Mouse (Mus musculus): ENCODE measurements around the gene Cemip2. TPM values are rescaled to one million over a fixed set of nuclear protein-coding genes. Genes with fewer than 3 reads are reported as not detected.

Cemip2 gene
- total and polyA plus RNA-seq, 3 experiments, result 2.5 to 10.9 (median 7.7) TPM

- no peak for DNase-seq (ENCODE audit: low spot score)
Observed at GRCm38 (mm10) chr19:21855421-21856128, 77.4 kb downstream of the Cemip2 start.

DNA sequence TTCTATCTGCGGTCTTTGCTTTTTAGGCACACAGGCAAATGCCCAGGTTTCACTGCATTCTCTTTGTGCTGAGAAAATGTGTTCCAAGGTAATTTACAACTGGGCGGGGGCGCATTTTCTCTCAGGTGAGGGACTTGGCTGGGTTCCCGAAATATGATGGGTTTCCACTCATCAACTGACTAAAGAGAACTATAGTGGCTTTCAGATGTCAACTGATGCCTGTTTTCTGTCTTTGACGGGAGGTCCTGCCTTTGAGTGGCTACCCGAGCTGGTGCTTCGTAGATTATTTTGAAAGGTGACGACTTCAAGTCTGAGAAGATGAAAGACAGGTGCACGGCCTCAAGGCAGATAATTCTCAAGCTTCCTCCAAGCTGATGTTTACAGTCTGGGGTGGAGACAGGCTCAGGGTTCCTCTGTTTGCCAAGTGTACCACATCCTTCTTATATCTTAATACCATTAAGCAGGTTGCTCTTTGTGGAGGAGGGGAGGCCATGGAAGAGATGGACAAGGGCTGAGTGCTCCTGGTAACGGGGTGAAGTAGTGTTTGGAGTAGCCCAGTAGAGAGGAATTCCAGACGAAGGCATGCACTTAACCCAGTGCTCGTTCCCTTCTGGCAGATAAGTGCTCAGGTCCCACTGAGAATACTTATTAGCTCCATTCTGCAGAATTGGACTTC is 80.8 kb downstream of the Cemip2 start:
- no peak overlapping the region for H3K4me3 ChIP-seq (ENCODE audit: low read depth, low read length)
- H3K9me3 ChIP-seq (replicated peaks), result no peaks in the 10 kb centered on the region
- H3K36me3 ChIP-seq (replicated peaks), result peaks cover 21% of the 10 kb centered on the region
- no peak for DNase-seq (ENCODE audit: low spot score)
- peaks cover 28% of the 10 kb centered on the region for H3K4me1 ChIP-seq (ENCODE audit: insufficient read depth, low read depth, low read length)
- H3K27me3 ChIP-seq (ENCODE audit: insufficient read depth, low read length), result no peaks in the 10 kb centered on the region
- no peak for ATAC-seq (ENCODE audit: extremely low read depth, insufficient number of reproducible peaks, low FRiP score, poor library complexity, severe bottlenecking)
- no peak for TF ChIP-seq GATA2 (IDR thresholded peaks at IDR 0.05; ENCODE audit: borderline replicate concordance, low read depth, low read length)
- no peak for TF ChIP-seq GATA1 (IDR thresholded peaks at IDR 0.05; ENCODE audit: borderline replicate concordance, low read length)
- TF ChIP-seq POLR2AphosphoS5 (IDR thresholded peaks at IDR 0.05; ENCODE audit: insufficient replicate concordance, low read depth, low read length), result no peak
- no peak for TF ChIP-seq TAL1 (conservative IDR thresholded peaks at IDR 0.05; ENCODE audit: low read depth, low read length)
- no peak for TF ChIP-seq CTCF (IDR thresholded peaks at IDR 0.05; ENCODE audit: low read depth, low read length)

More at GRCm38 (mm10) chr19:21855421-21856128, 77.4 kb downstream of the Cemip2 start:
- TF ChIP-seq GATA2 (IDR thresholded peaks at IDR 0.05; ENCODE audit: borderline replicate concordance, low read depth, low read length) (no peak), TAL1 (conservative IDR thresholded peaks at IDR 0.05; ENCODE audit: low read depth, low read length) (no peak), POLR2AphosphoS5 (IDR thresholded peaks at IDR 0.05; ENCODE audit: insufficient replicate concordance, low read depth, low read length) (no peak), CTCF (IDR thresholded peaks at IDR 0.05; ENCODE audit: low read depth, low read length) (no peak), GATA1 (IDR thresholded peaks at IDR 0.05; ENCODE audit: borderline replicate concordance, low read length) (no peak)
- H3K9me3 ChIP-seq (replicated peaks), result no peaks in the 10 kb centered on the region
- H3K4me1 ChIP-seq (ENCODE audit: insufficient read depth, low read depth, low read length), result peaks cover 26% of the 10 kb centered on the region
- no peak for ATAC-seq (ENCODE audit: extremely low read depth, insufficient number of reproducible peaks, low FRiP score, poor library complexity, severe bottlenecking)
- H3K27me3 ChIP-seq (ENCODE audit: insufficient read depth, low read length), result no peaks in the 10 kb centered on the region
- peaks cover 33% of the 10 kb centered on the region for H3K36me3 ChIP-seq (replicated peaks)
- H3K4me3 ChIP-seq (ENCODE audit: low read depth, low read length), result no peak overlapping the region

DNA sequence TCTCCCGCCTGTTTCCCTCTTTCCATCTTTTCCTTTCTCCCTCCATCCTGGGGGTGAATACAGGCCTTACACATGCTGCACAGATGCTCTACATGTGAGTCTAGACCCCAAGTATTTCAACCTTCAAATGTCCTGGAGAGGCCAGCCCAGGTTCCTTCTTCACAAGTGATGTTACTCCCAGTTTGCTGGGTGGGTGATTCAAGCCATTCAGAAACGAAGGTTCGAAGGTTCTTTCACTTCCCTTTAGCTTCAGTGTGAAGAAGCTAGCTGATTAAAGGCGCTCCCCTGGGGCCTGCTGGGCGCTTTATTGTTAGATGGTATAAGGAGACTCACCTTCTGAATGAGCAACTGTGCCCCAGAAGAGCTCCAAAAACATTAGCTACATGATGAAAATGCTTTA is 82.0 kb downstream of the Cemip2 start:
- H3K36me3 ChIP-seq (replicated peaks), result peaks cover 21% of the 10 kb centered on the region
- peaks cover 35% of the 10 kb centered on the region for H3K4me1 ChIP-seq (ENCODE audit: insufficient read depth, low read depth, low read length)
- DNase-seq (ENCODE audit: low spot score) (no peak), ATAC-seq (ENCODE audit: extremely low read depth, insufficient number of reproducible peaks, low FRiP score, poor library complexity, severe bottlenecking) (no peak)
- H3K4me3 ChIP-seq (ENCODE audit: low read depth, low read length), result no peak overlapping the region
- H3K27me3 ChIP-seq (ENCODE audit: insufficient read depth, low read length), result no peaks in the 10 kb centered on the region
- TF ChIP-seq GATA1 (IDR thresholded peaks at IDR 0.05; ENCODE audit: borderline replicate concordance, low read length), result no peak
- TF ChIP-seq CTCF (IDR thresholded peaks at IDR 0.05; ENCODE audit: low read depth, low read length), result no peak
- TF ChIP-seq TAL1 (conservative IDR thresholded peaks at IDR 0.05; ENCODE audit: low read depth, low read length), result no peak
- no peak for TF ChIP-seq GATA2 (IDR thresholded peaks at IDR 0.05; ENCODE audit: borderline replicate concordance, low read depth, low read length)
- no peak for TF ChIP-seq POLR2AphosphoS5 (IDR thresholded peaks at IDR 0.05; ENCODE audit: insufficient replicate concordance, low read depth, low read length)
- no peaks in the 10 kb centered on the region for H3K9me3 ChIP-seq (replicated peaks)

DNA sequence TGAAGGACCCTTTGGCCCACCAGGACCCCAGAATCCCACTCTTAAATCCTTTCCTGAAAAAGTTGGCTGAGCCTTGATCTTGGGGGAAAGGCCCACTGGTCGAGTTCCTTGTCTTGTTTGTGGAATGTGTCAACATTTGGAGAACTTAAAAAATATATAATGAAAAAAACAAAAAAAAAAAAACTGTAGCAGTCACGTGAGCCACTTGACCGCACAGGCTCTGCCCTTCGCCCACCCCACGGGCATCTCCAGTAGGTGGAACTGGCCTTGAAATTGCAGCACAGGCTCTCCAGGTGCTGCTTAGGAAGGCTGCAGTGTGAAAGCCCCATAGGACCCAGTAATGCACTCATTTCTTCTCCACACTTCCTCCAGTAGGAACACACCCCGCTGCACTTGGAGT is 82.8 kb downstream of the Cemip2 start:
- Histone ChIP-seq H3K4me3 (ENCODE audit: low read depth, low read length) (no peak overlapping the region), H3K4me1 (ENCODE audit: insufficient read depth, low read depth, low read length) (peaks cover 37% of the 10 kb centered on the region), H3K36me3 (replicated peaks) (peaks cover 15% of the 10 kb centered on the region), H3K27me3 (ENCODE audit: insufficient read depth, low read length) (no peaks in the 10 kb centered on the region), H3K9me3 (replicated peaks) (no peaks in the 10 kb centered on the region)
- DNase-seq (ENCODE audit: low spot score) (no peak), ATAC-seq (ENCODE audit: extremely low read depth, insufficient number of reproducible peaks, low FRiP score, poor library complexity, severe bottlenecking) (no peak)
- TF ChIP-seq CTCF (IDR thresholded peaks at IDR 0.05; ENCODE audit: low read depth, low read length) (no peak), POLR2AphosphoS5 (IDR thresholded peaks at IDR 0.05; ENCODE audit: insufficient replicate concordance, low read depth, low read length) (no peak), GATA1 (IDR thresholded peaks at IDR 0.05; ENCODE audit: borderline replicate concordance, low read length) (no peak), TAL1 (conservative IDR thresholded peaks at IDR 0.05; ENCODE audit: low read depth, low read length) (no peak), GATA2 (IDR thresholded peaks at IDR 0.05; ENCODE audit: borderline replicate concordance, low read depth, low read length) (no peak)

DNA sequence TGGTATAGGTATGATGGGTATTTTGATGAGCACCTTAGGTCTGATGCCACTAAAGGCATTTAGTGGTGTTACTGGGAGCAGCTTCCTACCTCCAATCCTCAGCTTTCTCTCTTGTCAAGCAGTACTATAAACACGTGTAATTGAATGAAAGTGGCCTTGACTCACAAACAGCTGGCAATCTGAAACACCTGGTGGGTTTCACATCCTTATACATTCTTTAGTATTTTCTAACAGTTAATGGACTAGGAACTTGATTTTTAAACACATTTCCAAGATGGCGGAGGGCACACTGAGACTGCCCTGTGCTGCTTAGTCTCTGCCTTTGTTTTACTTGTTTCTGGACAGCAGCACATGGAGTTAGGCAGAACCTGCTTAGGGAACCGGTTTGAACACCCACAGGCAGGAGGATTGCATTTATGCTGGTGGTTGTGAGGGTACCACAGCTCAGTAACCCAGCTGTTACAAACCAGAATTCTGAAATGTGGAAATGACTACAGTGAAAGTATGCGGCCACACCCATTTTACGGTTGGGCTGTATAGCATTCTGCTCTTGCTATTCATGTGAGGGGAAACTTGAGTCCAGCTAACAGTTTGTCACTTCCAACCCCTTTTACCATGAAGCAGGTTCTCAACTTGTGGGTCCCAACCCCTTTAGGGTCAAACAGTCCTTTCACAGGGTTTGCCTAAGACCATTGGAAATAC is 84.3 kb downstream of the Cemip2 start:
- Histone ChIP-seq H3K27me3 (ENCODE audit: insufficient read depth, low read length) (no peaks in the 10 kb centered on the region), H3K36me3 (replicated peaks) (peaks cover 7% of the 10 kb centered on the region), H3K4me3 (ENCODE audit: low read depth, low read length) (no peak overlapping the region), H3K4me1 (ENCODE audit: insufficient read depth, low read depth, low read length) (peaks cover 45% of the 10 kb centered on the region), H3K9me3 (replicated peaks) (no peaks in the 10 kb centered on the region)
- no peak for TF ChIP-seq GATA1 (IDR thresholded peaks at IDR 0.05; ENCODE audit: borderline replicate concordance, low read length)
- no peak for TF ChIP-seq CTCF (IDR thresholded peaks at IDR 0.05; ENCODE audit: low read depth, low read length)
- ATAC-seq (ENCODE audit: extremely low read depth, insufficient number of reproducible peaks, low FRiP score, poor library complexity, severe bottlenecking) (no peak), DNase-seq (ENCODE audit: low spot score) (no peak)
